7 mouse cellular contexts compared by ENCODE assay signal in the genomic region with DNA sequence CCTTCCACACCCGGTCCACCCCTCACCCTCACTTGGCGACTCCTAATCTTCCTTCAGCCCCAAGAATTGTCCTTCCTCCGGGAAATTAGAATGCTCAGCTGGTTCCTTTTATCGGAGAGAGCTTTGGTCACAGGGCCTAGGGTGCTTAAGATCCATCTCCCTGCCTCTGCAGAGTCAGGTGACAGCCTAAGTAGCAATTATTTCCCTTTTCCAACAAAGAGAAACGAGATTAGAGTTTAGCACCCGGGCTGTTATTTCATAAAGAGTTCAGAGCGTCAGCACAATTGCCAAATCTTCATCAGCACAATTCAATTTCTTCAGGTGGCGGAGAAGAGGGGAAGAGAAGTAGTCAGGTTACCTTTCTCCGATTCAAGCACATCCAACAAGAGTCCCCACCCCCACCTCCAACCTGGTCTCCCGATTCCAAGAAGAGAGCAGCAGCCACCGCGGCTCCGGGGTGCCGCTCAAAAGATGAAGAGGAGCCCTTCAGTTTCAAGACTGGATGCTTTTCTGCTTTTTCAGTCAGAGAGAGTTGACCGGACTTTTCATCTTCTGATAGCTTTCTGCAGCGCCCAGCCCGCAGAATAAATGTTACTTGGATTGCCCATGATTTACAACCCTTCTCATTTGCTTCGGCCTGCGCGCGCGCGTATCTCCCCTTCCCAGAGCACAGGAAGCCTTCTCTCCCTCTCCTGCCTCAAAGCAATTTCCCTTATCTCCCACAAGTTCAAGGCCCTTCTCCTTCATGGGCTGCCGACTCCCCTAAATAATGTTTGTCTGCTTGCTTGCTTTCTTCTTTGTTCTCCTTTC. TPM values are rescaled to one million over a fixed set of nuclear protein-coding genes. Genes with fewer than 3 reads are reported as not detected.
DNase-seq lines count a peak whose midpoint lies in the region; ATAC-seq and TF ChIP-seq lines count a peak whose summit lies in the region.

No protein-coding gene starts in this region.

- peaks cover 29% of the 10 kb centered on the region for H3K36me3 ChIP-seq in megakaryocyte, embryonic 14.5 days (replicated peaks; ENCODE audit: low read length)
- no peaks in the 10 kb centered on the region for H3K36me3 ChIP-seq in embryonic facial prominence, embryonic 15.5 days
- no peaks in the 10 kb centered on the region for H3K36me3 ChIP-seq in limb, embryonic 12.5 days
- H3K36me3 ChIP-seq in stomach, embryonic 15.5 days = no peaks in the 10 kb centered on the region

- H3K9me3 ChIP-seq in megakaryocyte, embryonic 14.5 days = no peaks in the 10 kb centered on the region; the same call in 1 of the 2 replicates
- no peaks in the 10 kb centered on the region for H3K9me3 ChIP-seq in embryonic facial prominence, embryonic 15.5 days (replicated peaks)
- H3K9me3 ChIP-seq in limb, embryonic 12.5 days = no peaks in the 10 kb centered on the region
- no peaks in the 10 kb centered on the region for H3K9me3 ChIP-seq in stomach, embryonic 15.5 days

- 14% methylated on average over 24 of the region's 24 CpGs for WGBS in embryonic facial prominence, embryonic 15.5 days
- 11% methylated on average over 24 of the region's 24 CpGs for WGBS in limb, embryonic 12.5 days
- 20% methylated on average over 24 of the region's 24 CpGs for WGBS in stomach, embryonic 15.5 days
- WGBS in cerebellum, adult 2 months = 51% methylated on average over 24 of the region's 24 CpGs

- H3K27me3 ChIP-seq in megakaryocyte, embryonic 14.5 days (replicated peaks) = no peaks in the 10 kb centered on the region
- H3K27me3 ChIP-seq in embryonic facial prominence, embryonic 15.5 days = no peaks in the 10 kb centered on the region
- H3K27me3 ChIP-seq in limb, embryonic 12.5 days = peaks cover 8% of the 10 kb centered on the region
- H3K27me3 ChIP-seq in stomach, embryonic 15.5 days (replicated peaks) = no peaks in the 10 kb centered on the region
- H3K27me3 ChIP-seq in cerebellum, adult 2 months (ENCODE audit: control insufficient read depth, insufficient read depth, low read length) = no peaks in the 10 kb centered on the region

- no peak for DNase-seq in cerebellum, adult 2 months

- TF ChIP-seq CTCF in cerebellum, adult 2 months (IDR thresholded peaks at IDR 0.05; ENCODE audit: borderline replicate concordance, insufficient read depth, low read depth, low read length) = no peak

- no peak for TF ChIP-seq POLR2A in cerebellum, adult 2 months (IDR thresholded peaks at IDR 0.05; ENCODE audit: borderline replicate concordance, insufficient read depth, low read length)

- H3K4me3 ChIP-seq in megakaryocyte, embryonic 14.5 days (replicated peaks) = peak overlapping the region; percentile 80
- 0 out of 2 replicates have a peak overlapping the region, but pooled peaks have one; percentile 2 for H3K4me3 ChIP-seq in embryonic facial prominence, embryonic 15.5 days (replicated peaks)
- H3K4me3 ChIP-seq in limb, embryonic 12.5 days (replicated peaks) = peak overlapping the region; percentile 26
- 0 out of 2 replicates have a peak overlapping the region, but pooled peaks have one; percentile 1 for H3K4me3 ChIP-seq in stomach, embryonic 15.5 days (replicated peaks)
- no peak overlapping the region for H3K4me3 ChIP-seq in cerebellum, adult 2 months (replicated peaks; ENCODE audit: insufficient read depth, low read depth, low read length)

- H3K9ac ChIP-seq in embryonic facial prominence, embryonic 15.5 days = no peak overlapping the region
- H3K9ac ChIP-seq in limb, embryonic 12.5 days (replicated peaks) = no peak overlapping the region
- no peak overlapping the region for H3K9ac ChIP-seq in stomach, embryonic 15.5 days

- peaks cover 88% of the 10 kb centered on the region for H3K4me1 ChIP-seq in megakaryocyte, embryonic 14.5 days
- peaks cover 5% of the 10 kb centered on the region; the same call in 1 of the 2 replicates for H3K4me1 ChIP-seq in embryonic facial prominence, embryonic 15.5 days
- peaks cover 18% of the 10 kb centered on the region for H3K4me1 ChIP-seq in limb, embryonic 12.5 days (replicated peaks)
- peaks cover 13% of the 10 kb centered on the region; the same call in 1 of the 2 replicates for H3K4me1 ChIP-seq in stomach, embryonic 15.5 days
- no peaks in the 10 kb centered on the region for H3K4me1 ChIP-seq in cerebellum, adult 2 months (ENCODE audit: control insufficient read depth, insufficient read depth, low read length)

- peak overlapping the region; percentile 33 for H3K4me2 ChIP-seq in embryonic facial prominence, embryonic 15.5 days (replicated peaks)
- peak overlapping the region; percentile 55 for H3K4me2 ChIP-seq in limb, embryonic 12.5 days
- peak overlapping the region; percentile 40 for H3K4me2 ChIP-seq in stomach, embryonic 15.5 days

- no peak for ATAC-seq in megakaryocyte, adult 5-6 weeks (ENCODE audit: poor library complexity, severe bottlenecking)
- ATAC-seq in embryonic facial prominence, embryonic 15.5 days (ENCODE audit: insufficient number of reproducible peaks, low FRiP score, low TSS enrichment, low read depth) = no peak
- ATAC-seq in limb, embryonic 12.5 days (ENCODE audit: insufficient number of reproducible peaks, insufficient read depth, low FRiP score, low TSS enrichment, low read depth) = no peak
- ATAC-seq in stomach, embryonic 15.5 days (ENCODE audit: insufficient read depth, low FRiP score, low read depth) = no peak
- no peak for ATAC-seq in granulocyte monocyte progenitor cell, adult 5-6 weeks (replicated peaks; ENCODE audit: poor library complexity, severe bottlenecking)

- no peak overlapping the region for H3K27ac ChIP-seq in embryonic facial prominence, embryonic 15.5 days (replicated peaks)
- H3K27ac ChIP-seq in limb, embryonic 12.5 days = no peak overlapping the region
- no peak overlapping the region for H3K27ac ChIP-seq in stomach, embryonic 15.5 days
- no peak overlapping the region for H3K27ac ChIP-seq in cerebellum, adult 2 months (ENCODE audit: insufficient read depth, low read length)

RNA-seq across cellular contexts. Expression of gene Atp2c1, which starts 26.7 kb away (rescaled TPM):
- polyA plus RNA-seq in megakaryocyte, embryonic 14.5 days (2012; ENCODE audit: insufficient read depth, low replicate concordance) = 4.5 TPM in 1 of 2 replicates, not detected in the other
- 65.5 and 71.0 TPM in 2 replicates for total RNA-seq in megakaryocyte, adult 5-6 weeks (2015)
- 159 and 166 TPM in 2 replicates for total RNA-seq in megakaryocyte, adult 5-6 weeks (2017)
- polyA plus RNA-seq in embryonic facial prominence, embryonic 15.5 days (2015; fragmentation: Nextera tagmentation; extraction: Ambion mirVana) = 56.7 and 57.7 TPM in 2 replicates
- 59.7 TPM in 2 replicates for polyA plus RNA-seq in limb, embryonic 12.5 days (2016; fragmentation: Nextera tagmentation; extraction: Ambion mirVana)
- polyA plus RNA-seq in stomach, embryonic 15.5 days (2015; fragmentation: Nextera tagmentation; extraction: Ambion mirVana) = 59.1 and 60.2 TPM in 2 replicates
- total RNA-seq in granulocyte monocyte progenitor cell, adult 5-6 weeks (2014; fragmentation: Nextera tagmentation) = 14.9 and 19.6 TPM in 2 replicates
- 47.3 and 65.1 TPM in 2 replicates for total RNA-seq in granulocyte monocyte progenitor cell, adult 5-6 weeks (2017)
- polyA plus RNA-seq in cerebellum, adult 2 months (2012; rRNA removed) = 108 and 110 TPM in 2 replicates

Comparison
In these comparisons a context has a peak if more than half of its experiments do, and no peak if none do; other contexts are left out.
1. RNA of gene Atp2c1, which starts 26.7 kb away (polyA plus RNA-seq): 108 to 110 TPM in cerebellum, adult 2 months, 59.1 to 60.2 TPM in stomach, embryonic 15.5 days, 59.7 TPM in limb, embryonic 12.5 days and 56.7 to 57.7 TPM in embryonic facial prominence, embryonic 15.5 days; 4.5 TPM in megakaryocyte, embryonic 14.5 days; every median in the first group is over 10 times any median in the second.
2. Peak in every context shown above with its lines, with median percentiles within 50 percentile points of each other: H3K4me2 ChIP-seq.